Mouse (Mus musculus) CD4-positive naive resting alpha-beta T cell, adult 57 days (primary cell): ENCODE measurements around the gene Gbp10. TPM values are rescaled to one million over a fixed set of nuclear protein-coding genes. Genes with fewer than 3 reads are reported as not detected.

ENCODE experiments used
- total RNA-seq: library from RNA; stranded (reverse); gene quantifications from one replicate; pipeline ENCODE4 v1.2.4, GENCODE M21; 2023

Gbp10 gene
- 11.3 TPM for total RNA-seq

DNA sequence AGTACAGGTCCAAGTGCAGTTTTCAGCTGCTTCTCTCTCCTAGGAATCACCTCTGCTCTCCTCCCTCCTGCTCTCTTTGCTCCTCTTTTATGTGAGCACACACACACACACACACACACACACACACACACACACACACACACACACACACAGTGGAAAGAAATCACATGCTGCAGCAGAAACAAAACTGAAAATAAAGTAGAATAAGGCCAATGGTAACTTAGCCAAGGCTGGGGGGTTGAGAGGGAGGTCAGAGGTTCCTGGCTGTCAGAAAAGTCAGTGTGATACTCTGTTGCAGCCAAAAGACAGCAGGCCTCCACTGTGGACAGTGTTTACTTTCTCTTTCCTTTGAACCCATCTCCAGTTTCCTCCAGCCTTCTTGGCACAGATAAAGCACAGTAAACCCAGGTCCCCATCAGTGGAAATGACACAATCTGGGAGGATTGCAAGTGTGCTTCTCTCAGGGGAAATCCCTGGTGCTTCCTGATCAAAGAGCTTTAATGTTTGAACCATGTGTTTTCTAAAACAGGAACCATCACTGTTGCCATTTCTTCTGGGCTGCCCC is at the start of gene Gbp10:
Gbp10 (minus strand) TSS at position 51 of the 565 bp plus-strand sequence.

Other genes starting within 250 kb of the Gbp10 start
- gene Gbp9, start 100.0 kb downstream of the Gbp10 start, total RNA-seq = 74.0 TPM
- 31.2 TPM for gene Gbp8, start 100.0 kb downstream of the Gbp10 start, total RNA-seq
- 122 TPM for gene Gbp4, start 99.9 kb downstream of the Gbp10 start, total RNA-seq
- not detected for gene Gm43302, start 54.2 kb upstream of the Gbp10 start, total RNA-seq
- 38.3 TPM for gene Gbp6, start 54.2 kb upstream of the Gbp10 start, total RNA-seq
- gene Lrrc8b, start 176.2 kb upstream of the Gbp10 start, total RNA-seq = 7.1 TPM